Mouse (Mus musculus): Measurements from ENCODE around the gene Tnfrsf23.
"Not testable (repeated sequence)": the region's sequence is repeated elsewhere in the genome, so short reads cannot be mapped to it uniquely, and the experiment has no call there.

Gene Tnfrsf23

DNA sequence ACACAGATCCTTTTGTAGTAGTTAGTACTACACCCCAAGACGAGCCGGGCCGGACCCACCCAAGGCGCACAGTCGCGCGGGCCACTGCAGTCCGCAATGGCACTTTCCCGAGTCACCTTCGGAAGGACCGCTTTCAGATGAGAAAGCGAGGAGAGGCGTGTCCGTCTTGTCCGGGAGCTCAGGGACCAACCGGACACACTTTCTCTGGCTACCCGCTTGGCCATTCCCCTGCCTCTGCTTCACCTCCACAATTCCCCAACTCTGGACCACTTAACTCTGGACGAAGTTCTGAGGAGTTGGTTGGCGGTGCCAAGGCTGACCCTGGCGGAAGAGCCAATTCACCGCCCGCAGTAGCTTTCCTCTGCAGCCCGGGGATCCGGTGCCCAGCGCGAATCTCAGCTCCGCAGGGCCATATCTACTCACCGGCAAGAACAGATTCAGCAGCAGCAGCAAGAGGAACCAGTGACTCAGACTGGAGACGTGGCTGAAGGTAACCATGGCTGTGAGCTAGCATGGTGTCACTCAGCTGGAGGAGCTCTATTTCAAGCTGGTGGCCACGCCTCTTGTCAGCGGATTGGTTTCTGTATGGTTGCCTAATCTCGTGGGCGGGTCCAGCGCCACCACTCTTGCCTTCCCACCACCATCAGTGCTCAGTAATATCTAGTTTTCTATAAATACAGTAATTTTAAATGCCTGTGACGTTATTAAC is at the start of gene Tnfrsf23:
Gene Tnfrsf23, minus strand, starts transcription at position 514 of the 709 bp plus-strand sequence.
- in situ Hi-C loops (cut with MboI, MseI), result no loop called here

DNA sequence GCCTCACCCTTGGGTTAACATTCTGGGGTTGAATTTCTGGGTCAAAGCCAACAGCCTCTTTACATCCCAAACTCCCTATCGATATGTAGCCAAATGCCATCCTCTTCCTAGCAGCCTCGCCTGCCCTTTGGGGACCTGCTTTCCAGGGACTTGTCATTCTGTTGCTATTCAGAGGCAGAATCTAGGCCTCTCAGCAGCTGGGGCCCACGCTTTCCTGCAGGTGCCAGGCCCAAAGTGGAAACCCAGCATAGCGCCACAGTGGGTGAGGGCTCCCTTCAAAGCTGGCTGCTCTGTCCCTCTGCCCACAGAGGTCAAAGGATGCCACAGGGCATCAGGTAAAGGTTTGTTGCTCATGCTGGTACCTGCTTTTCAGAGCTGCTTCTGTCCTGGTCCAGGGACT is 48.1 kb upstream of the Tnfrsf23 start:
- in situ Hi-C loops (cut with MboI, MseI), result no loop called here

DNA sequence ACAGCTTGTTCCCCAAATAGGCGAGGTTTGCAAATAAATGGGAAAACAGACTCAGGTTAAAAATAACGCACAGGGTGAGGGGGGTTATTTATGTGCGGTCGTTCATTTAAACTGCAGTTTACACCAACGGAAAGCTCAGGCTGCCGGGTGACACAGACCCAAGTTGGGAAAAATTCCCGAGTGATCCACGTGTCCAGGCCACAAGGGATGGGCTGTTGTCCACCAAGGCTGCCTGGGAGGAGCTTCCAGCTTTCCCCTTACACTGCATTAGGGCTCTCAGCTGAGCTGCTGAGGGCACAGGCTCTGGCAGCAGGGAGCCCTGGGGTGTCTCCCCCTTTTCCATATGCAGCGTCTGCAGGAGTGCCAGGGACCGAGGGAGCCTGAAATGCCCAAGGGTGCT is 44.2 kb upstream of the Tnfrsf23 start:
- in situ Hi-C loops (cut with MboI, MseI), result no loop called here

DNA sequence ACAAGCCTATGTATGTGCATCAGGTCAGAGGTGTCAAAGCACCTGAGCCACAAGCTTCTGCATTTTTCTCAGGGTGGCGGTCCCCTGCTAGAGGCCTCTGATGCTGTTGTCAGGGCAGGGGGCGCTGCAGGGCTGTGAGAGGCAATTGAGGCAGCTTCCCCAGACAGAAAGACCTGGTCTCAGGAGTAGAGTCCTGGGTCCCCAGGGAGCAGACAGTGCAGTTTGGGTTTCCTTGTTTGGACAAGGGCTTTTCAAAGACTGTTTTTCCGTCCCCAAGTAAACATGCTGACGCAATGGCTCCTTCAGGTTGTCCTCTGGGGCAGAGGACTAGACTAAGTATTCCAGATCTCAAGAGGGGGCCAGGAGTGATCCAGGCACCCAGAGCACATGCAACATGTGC is 40.7 kb upstream of the Tnfrsf23 start:
- in situ Hi-C loops (cut with MboI, MseI), result no loop called here

DNA sequence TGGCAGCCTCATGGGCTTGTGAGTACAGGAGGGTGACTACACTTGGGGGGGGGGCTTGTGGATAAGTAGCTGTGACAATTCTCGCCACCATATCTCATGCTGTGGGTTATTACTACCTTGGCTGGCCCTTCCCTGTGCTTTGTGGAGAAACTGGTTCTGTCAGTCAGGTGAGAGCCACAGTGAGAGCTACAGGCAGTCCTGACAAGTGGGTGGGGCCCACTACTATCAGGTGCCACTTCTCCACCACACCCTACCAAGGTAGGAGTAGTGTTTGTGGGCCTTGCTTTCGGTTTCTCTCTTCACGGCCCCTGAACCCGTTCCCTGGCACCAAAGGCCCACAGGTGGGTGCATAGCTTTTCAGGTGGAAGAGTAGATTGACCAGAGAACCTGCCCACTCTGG is 38.2 kb upstream of the Tnfrsf23 start:
- in situ Hi-C loops (cut with MboI, MseI), result no loop called here

DNA sequence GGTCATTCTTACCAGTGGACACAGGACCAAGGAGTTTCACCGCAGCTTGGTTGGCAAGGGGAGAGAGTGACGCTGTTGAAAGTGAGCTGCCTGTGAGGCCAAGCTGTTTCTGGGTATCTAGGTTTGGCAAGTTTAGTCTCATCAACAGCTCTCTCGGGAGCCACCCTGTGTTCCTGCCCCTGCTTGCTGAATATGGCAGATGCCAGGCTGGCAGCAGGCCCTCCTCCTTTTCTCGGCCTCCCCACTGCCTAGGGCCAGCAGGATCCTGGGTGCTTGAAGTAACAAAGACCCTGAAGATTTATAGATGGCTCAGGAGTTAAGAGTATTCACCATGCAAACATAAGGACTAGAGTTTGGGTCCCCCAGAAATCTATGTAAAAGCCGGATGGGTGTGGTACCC is 37.0 kb upstream of the Tnfrsf23 start:
- in situ Hi-C loops (cut with MboI, MseI), result no loop called here

DNA sequence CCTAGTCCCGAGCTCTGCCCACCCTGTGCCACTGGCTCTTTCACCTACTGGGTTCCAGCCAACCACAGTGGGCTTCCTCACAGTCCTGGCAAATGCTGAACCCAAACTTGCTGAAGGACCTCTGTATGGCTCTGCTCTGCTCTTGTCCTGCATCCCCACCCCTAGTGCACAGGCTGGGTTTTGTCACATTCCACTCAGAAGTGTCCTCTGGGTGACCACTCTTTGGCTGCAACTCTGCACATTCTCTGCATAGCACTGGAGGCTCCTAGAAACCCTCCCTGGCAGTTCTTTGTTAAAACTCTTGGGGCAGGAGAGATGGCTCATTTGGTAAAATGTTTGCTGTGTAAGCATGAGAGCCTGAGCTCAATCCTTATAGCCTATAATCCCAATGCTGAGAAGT is 32.1 kb upstream of the Tnfrsf23 start:
- in situ Hi-C loops (cut with MboI, MseI), result loop anchor here in 1 of 2 experiments (10.0 kb wide), 1 partner anchor 1233 kb away; no protein-coding TSS in a partner anchor

DNA sequence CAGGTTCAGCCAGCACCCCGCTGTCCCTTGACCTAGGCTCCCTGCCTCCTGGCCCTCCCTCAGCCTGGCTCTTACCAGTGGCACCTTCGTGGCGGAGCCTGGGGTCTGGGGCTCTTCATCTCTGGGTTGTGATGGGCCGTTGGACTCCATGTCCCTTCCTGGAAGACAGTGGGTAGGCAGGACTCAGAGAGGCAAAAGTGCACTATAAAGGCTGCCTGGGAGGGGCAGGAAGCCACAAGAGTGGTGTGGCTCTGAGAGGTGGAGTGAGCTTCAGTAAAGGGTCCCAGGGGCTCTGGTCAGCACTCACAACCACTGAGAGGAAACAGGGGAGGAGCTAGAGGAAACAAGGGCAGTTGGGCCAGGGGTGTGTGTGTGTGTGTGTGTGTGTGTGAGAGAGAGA is 27.7 kb upstream of the Tnfrsf23 start:
- in situ Hi-C loops (cut with MboI, MseI), result loop anchor here in 1 of 2 experiments (10.0 kb wide), 1 partner anchor 1229 kb away; no protein-coding TSS in a partner anchor

DNA sequence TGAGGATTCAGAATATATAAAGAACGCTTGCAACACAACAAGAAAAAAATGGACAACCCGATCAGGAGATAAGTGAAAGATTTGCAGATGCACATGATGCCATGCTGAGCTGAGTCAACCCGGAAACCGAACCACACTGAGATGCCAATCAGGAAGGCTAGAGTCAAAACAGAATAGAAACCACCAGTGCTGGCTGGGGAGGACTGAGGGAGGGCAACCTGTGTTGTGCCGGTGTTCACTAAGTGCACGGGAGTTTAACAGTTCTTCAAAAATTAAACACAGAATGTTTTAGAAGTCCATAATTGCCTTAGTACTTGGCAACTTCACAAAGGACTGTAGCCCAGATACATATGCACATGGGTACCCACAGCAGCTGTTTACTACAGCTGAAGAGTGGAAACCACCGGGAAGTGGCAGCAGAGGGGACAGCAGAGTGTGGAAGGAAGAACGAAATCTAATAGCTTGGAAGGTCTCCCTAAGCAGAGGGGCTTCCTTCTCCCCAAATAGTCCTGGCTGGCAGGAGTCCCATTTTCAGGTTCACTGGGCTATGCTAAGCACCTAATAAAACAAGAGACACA is 27.2 kb upstream of the Tnfrsf23 start:
- in situ Hi-C loops (cut with MboI, MseI), result loop anchor here in 1 of 2 experiments (10.0 kb wide), 1 partner anchor 1228 kb away; no protein-coding TSS in a partner anchor

DNA sequence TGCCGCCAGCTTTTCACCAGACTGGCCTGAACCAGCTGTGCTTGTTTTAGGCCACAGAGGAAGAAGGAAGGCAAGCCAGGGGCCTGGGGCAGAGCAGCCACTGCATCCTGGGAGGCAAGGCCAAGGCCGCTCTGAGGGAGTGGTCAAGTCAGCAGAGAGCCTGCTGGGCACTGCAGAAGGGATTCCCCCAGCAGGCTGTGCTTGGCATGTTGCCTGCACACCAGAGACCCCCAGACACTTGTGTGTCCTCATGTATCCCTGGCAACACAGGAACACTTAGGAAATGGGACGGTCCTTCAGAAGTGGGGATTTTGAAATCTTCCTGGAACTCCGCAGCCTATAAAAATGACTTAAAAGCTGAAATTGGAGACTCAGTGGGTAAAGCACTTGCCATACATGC is 26.4 kb upstream of the Tnfrsf23 start:
- in situ Hi-C loops (cut with MboI, MseI), result loop anchor here in 1 of 2 experiments (10.0 kb wide), 1 partner anchor 1227 kb away; no protein-coding TSS in a partner anchor

DNA sequence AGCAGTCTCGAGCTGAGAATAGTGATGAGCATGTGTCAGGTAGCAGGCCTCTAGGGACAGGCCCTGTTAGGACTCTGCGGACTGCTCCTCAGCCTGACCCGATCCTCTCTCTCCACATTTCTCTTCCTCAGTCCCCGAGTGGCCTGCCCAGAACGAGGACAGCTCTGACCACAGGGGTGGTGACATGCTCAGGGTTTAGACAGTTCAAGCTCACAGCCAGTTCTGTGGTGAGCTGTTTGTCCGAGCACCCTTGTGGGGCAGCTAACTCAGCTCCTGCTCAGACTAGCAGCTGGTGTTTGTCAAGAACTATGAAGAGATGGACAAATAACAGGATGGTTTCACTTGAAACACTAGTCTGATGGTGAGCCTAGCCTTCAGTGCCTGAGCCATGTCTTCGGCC is 25.7 kb upstream of the Tnfrsf23 start:
- in situ Hi-C loops (cut with MboI, MseI), result loop anchor here in 1 of 2 experiments (10.0 kb wide), 1 partner anchor 1227 kb away; no protein-coding TSS in a partner anchor

DNA sequence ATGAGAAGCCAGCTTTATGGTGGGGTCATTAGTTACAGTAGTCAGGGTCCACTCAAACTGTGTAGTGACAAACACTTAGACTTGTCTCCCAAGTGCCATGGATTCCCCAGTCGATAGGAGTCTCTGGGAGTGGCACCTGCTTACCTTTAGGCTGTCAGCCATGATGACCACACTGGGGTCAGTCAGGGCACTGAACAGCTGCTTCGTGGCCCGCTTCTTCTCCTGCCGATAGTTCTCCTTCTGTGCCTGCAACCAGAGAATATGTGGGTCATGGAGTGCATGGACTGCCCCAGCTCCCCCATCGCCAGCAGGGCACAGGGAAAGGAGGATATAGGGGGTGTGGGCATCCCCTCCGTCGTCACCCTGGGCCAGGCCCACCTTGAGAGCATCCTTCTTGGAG is 23.7 kb upstream of the Tnfrsf23 start:
- in situ Hi-C loops (cut with MboI, MseI), result loop anchor here (5.0 kb wide), 1 partner anchor 43 kb away; no protein-coding TSS in a partner anchor

DNA sequence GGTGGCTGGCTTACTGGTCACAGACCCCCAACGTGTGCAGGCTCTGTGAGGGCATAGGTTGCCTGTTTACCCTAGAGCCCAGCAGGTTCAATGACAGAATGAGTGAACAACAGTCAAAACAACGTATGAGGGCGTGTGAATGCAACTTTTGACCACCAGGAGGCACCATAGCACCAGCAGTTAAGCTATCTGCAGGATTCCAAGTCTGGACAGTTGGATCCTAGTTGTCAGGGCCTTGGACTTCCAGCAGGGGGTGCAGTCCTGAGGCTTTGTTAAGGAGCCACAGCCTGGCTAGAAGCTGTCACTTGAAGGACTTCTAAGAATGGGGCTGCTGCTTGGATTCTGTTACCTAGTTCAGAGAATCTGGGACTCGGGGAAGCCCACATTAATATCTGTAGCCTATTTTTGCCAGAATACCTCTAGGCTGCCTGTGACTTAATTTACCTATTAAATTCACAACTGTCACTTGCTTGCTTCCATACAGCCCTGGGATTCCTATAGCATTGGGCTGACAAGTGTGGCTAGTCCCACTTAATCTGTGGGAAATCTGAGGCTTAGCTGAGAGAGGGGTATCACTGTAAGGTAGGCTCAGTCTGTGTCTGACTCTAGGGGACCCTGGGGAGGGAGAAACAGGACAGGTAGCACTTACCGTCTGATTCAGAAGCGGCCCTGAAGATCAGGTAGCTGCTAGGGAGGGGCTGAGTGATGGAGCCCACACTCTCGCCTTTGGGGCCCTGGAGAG is 21.2 kb upstream of the Tnfrsf23 start:
- in situ Hi-C loops (cut with MboI, MseI), result loop anchor here (5.0 kb wide), 1 partner anchor 45 kb away; no protein-coding TSS in a partner anchor

DNA sequence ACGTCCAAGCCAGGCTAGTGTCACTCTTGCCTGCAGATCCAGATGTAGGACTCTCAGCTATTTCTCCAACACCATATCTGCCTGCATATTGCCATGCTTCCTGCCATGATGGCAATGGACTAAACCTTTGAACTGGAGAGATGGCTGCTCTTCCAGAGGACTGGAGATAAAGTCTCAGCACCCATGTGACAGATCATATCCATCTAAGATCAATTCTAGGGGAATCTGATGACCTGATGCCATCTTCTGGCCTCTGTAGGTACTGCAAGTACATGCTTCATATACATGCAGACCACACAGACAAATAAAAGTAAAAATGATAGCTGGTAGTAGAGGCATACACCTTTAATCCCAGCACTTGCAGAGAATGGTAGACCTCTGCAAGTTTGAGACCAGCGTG is 10.5 kb upstream of the Tnfrsf23 start:
- in situ Hi-C loops (cut with MboI, MseI), result no loop called here

DNA sequence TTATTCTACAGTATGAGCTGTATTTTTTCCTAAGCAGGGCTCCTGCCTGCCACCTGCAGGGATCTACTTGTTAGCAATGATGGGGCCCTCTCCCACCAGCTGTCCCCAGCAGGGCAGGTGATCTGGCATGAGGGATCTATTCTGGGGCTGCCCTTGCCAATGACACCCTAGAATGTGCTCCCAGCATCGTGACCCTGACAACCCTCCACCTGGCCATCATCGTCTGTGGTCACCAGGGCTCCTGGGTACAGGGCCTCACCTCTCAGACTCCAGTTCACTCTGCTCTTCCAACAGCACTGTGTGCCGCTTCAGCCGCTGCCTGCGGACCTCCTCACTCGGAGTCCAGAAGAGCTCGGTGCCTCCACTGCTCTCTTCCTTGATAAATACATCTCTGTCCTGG is 8.9 kb upstream of the Tnfrsf23 start:
- in situ Hi-C loops (cut with MboI, MseI), result loop anchor here (5.0 kb wide), 3 partner anchors 42 to 97 kb away; no protein-coding TSS in a partner anchor

DNA sequence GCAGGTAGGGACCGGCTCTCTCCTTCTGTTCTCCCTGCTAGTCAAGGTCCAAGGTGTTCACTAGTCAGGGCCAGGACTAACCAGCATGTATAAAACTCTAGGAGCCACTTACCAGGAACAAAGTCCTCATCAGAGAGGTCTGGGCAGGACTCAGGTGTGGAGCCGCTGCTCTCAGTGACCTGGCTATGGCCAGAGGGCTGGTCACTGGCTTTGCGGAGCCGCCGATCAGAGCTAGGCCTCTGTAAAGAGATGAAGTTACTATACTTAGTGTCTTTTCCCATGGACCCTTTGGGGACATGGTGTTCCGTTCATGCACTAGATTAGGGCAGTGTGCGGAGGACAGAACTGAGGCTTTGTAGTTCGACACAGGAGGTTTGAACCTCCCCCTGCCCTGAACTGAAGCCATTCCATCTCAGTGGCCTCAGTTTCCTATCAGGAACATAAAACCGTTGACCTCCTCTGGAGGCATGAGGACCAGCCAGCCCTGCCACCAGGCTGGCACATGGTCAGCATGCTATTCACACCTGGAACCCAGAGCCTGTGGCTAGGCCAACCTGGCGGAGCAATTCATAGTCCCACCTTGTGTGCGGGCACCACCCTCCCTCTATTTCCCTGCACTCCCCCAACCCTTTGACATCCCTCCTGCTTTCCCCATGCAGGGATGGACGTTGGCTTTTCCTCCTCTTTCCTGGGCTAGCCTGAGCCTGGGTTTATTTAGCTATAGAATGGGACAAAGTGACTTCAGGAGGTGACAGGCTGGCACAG is 7.3 kb upstream of the Tnfrsf23 start:
- in situ Hi-C loops (cut with MboI, MseI), result loop anchor here (5.0 kb wide), 3 partner anchors 41 to 96 kb away; no protein-coding TSS in a partner anchor

DNA sequence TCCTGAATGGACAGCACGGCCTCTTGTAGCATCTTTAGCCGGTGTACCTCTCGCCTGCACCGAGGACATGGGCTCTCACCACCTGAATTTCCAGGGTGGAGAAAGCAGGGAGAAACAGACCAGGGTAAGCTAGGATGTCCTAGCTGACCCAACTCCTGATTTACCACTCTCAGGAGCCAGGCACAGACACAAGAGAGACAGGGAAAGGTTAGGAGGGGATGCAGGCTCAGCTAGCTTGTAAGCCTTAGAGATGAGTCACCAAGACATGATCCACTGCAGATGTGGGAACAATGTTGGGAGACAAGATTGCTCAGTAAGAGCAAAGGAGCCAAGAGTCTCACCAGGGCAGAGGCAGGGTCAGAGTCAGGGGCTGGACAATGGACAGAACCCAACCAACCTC is 6.2 kb upstream of the Tnfrsf23 start:
- in situ Hi-C loops (cut with MboI, MseI), result loop anchor here (5.0 kb wide), 3 partner anchors 40 to 95 kb away; no protein-coding TSS in a partner anchor

DNA sequence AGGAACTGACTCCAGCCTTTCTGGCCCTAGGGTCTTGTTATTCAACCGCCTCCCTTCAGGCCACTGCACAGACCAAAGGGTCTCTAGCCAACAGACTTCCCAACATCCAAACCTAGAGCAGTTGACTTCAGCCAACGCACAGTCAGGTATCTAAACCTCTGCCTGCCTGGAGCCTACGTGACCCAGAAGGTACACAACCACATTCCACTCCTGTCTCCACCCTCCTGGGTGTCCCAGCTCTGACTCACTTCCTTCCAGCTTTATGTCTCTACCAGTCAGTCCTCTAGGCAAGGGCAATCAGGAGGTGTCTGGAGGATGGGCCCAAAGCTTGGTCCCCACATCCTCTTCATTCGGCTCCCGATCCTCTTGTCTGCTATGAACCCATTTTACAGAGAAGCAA is 5.5 kb upstream of the Tnfrsf23 start:
- in situ Hi-C loops (cut with MboI, MseI), result loop anchor here (5.0 kb wide), 3 partner anchors 39 to 94 kb away; no protein-coding TSS in a partner anchor

DNA sequence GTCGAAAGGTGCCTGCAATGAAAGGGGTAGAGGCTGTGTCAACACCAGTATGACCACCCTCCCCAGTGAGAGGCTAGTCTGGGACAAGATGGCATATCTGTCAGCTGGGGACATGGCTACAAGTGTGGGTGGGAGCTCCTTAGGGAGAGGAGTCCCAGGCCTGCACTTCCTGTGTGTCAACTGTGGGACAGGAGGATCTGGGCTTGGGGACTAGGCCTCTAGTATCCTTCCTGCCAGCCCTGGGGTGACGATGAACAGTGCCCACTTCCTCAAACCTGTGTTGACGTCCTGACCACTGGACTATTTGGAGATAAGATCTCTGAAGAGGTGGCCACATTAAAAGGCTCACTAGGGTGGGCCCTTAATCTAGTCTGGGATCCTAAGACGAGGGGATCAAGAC is 4.3 kb upstream of the Tnfrsf23 start:
- in situ Hi-C loops (cut with MboI, MseI), result loop anchor here (5.0 kb wide), 3 partner anchors 38 to 93 kb away; no protein-coding TSS in a partner anchor

DNA sequence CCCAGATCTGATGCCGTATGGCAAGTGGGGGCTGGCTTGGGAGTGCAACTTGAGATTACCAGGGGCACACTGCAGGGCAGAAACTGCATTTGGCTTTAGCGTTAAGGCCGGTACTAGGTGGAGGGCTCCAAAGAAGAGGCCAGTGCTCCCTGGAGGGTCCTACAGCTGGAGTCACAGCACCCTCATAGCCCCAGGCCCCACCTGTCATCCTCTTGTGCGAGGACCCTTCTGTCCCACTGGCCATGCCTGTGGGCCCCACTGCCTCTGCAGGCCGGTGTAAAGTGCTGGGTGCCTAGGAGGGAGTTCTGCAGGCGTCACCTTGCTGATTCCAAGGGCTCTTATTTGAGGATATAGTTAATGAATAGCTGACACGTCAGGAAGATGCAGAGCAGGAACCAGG is 3.8 kb upstream of the Tnfrsf23 start:
- in situ Hi-C loops (cut with MboI, MseI), result no loop called here

DNA sequence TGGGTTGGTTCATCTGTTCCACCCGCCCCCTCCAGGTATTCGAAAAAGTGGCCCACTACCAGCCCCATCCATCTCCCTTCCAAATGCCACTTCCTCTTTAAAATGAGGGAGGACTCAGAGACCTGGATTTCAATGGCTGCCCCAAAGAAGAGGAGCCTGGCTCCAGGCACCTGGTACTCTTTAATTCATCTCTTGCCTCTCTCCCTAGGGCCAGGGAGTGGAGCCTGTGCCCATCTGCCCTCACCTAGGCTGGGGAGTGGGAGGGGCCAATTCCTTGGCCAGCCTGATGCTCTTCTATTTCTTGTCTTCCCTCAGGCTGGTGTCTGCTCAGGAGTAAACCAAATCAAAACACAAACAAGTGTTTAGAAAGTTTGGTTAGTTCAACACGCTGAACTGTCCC is 1.0 kb upstream of the Tnfrsf23 start:
- in situ Hi-C loops (cut with MboI, MseI), result not testable (repeated sequence)

All from T-helper 17 cell (primary cell).